Mouse (Mus musculus): ENCODE results near the gene BC049352.

The BC049352 gene

DNA sequence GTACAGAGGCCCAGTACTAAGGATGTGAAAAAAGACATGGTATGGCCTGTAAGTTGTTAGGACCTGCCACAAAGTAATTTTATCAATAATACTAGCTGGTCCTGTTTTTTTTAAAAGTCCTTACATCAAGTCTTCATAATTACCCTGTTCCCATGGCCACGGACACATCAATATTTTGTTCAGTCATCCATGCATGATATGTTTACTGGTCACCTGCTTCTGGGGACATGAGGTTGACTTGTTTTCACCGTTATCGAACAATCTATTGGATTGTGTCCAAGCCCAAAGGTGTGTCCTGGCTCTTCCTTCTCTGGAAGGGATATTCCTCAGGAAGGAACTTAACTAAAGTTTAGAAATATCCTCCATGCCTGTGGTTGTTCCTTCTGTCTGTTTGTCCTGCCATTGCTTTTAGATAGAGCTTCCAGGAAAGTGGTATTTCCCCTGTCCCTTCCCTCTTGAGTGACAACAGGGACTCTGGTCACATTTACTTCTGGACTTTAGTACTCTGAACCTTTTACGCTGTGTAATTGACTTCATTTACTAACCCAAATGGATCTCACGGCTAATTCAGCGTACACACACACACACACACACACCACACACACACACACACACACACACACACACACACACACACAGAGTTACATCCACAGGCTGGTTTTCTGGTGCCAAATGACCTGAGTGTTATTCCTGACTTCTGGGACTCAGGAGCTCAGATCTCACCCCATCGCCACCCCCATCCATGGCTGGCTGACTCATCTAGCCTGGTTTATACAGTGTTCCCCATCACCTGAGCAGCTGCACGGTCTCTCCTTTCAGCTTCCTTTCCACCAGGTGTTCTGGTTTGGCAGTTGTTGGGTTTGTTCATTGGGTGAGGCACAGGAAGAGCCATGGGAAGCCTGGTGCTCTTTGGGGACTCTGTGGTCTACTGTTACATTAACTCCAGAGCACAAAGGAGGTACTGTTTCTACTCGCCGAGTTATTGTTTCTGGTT, 7.1 kb downstream of the BC049352 start:
- in situ Hi-C loops (cut with MboI; ENCODE audit: unreplicated experiment in 2 of 2): no loop called here

DNA sequence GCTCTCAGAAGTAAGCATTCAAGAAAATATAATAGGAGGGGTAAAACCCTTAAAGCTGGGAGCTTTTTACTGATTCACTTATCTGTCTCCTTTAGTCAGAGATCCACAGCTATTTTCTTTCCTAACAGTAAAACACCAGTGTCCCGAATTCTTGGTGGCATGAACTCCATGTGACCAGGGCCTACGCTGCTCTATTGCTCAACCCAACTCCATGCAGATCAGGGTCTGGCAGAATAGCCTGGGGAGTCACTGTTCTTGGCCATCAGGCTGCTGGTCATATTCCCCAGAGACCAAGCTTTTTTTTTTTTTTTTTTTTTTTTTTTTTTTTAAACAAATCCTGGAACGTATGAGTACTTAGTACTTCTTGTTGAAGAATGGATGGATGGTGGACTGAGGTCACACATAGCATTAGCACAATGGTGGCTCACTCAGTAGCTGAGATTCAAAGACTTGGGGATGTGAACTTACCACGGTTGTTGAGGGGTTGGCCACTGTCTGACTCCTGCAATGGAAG, 7.9 kb downstream of the BC049352 start:
- in situ Hi-C loops (cut with MboI; ENCODE audit: unreplicated experiment in 2 of 2): no loop called here

DNA sequence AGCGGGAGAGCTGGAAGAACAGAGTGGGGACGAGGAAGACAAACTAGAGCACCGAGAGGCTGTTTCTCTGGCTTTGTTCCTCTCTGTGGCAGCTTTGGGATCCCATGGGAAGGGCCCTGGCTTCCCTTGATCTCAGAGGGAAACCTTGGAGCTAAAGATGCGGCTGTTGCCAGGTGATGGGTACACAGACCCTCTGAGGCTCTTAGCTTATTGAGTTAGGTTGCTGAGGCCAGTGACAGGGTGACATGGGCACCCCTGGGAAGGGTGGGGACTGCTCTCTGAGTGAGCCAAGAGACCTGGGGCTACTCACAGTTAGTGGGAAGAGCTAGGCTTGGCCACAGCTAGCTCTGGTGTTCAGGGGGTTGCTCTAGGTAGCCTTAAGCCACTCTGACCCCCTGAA, 13.7 kb downstream of the BC049352 start:
- in situ Hi-C loops (cut with MboI; ENCODE audit: unreplicated experiment in 2 of 2): no loop called here

DNA sequence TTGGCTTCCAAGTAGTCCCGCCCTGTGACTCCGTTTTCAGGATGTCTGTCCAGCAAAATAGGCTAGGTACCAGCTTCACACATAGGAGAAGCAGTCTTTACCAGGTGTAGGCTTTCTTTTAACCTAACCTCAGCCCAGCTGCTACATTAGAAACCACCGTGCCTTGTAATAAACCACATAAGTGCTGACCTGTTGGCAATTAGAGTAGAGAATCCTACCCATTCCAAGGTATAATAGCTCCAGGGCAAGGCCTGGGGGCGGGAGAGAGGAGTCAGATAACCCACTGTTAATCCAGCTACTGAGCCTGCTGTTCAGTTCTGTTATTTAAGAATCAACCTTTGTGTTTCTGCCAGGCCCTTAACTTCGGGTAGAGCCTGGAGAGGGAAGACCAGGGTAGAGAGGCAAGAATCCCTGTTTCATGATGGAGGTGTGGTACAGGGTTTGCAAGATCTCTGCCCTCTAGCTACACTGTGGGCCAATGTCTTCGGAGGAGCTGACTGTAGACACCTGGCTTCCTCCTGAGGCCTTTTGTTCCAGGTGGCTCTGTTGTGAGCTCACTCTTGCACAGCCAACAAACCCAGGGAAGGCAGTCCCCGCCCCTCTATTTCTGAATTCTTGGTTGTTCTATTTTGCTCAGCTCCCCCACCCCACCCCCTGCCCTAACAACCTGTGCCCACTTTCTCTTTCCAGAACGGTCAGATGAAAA, 14.5 kb downstream of the BC049352 start:
- in situ Hi-C loops (cut with MboI; ENCODE audit: unreplicated experiment in 2 of 2): no loop called here

DNA sequence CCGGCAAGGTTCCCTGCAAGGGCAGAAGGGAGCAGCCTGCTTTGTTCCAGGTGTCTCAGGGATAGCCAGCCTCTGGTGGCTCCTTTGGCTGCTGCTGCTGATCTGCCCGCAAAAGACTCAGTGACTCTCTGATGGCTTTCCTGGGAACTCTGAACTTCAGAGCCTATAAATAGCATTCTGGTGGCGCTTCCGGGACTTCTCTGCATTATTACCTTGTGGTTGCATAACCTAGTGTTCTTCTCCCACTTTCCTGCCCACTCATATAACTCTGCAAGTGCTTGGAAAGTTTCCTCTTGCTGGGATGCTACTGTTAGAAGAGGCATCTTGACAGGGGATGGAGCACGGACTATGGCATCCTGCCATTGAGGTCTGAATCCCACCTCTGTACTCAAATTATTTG, 15.7 kb downstream of the BC049352 start:
- in situ Hi-C loops (cut with MboI; ENCODE audit: unreplicated experiment in 2 of 2): no loop called here

DNA sequence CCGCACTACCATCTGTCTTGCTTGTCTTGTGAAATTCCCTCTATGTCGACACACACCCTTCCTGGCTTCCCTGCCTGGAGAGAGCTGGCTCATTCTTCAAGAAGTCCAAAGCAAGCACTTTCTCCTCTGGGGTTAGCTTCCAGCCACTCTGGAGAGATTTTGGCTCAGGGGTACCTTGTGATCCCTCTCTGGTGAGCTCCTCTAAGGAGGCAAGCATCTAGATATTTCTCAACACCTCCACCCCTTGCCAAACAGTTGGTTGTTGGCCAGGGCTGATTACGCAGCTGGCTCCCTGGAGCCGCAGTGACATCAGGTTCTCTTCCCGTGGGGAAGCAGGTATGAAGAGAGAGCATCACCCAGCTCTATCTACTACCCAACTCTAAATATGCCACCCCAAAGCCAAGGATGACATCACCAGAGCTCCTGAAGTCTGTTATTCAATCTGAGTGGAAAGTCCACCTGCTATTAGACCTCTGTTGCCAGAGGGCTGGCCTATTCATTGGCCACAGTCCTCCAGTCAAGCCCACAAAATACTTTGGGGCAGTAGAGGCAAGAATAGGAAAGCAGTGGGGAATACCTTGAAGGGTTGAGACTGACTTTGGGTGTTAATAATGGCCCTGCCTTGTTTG, 19.6 kb downstream of the BC049352 start:
- in situ Hi-C loops (cut with MboI; ENCODE audit: unreplicated experiment in 2 of 2): loop anchor here in 1 of 2 experiments (25.0 kb wide), 1 partner anchor 561 kb away; no protein-coding TSS in a partner anchor

DNA sequence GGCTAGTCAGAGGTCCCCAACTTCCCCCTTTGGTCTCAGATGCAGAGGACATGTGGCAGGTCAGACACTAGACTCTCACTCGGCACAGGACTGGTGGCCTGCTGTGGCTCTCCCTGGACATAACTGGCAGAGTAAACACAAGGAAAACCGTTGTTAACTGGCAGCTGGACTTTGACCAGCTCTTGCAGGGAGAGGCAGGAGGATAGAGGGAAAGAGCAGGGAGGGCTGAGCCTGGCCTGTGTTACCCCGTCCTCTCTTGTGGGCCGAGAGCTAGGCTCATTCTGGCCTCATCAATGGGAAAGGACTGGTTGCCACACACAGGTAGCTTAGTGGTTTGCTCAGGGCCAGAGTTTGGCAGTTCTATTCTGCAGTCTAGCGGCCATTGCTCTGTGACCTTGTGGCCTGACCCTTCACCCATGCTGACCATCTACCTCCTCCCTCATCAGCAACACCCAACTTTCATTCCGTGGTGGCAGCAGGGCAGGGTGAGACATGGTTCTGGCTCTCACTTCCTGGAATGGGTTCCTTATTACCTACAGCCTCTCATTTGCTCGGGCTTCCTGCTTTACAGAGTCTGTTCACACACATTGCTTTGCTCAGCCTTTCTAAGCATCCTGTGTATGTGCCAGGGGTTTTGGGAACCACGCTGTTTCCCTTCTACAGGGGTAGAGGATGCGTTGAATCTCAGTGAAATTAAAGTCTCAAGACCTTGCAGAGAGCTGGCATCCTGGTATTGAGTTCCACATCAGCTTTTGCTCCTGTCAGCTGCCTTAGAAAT, 20.4 kb downstream of the BC049352 start:
- in situ Hi-C loops (cut with MboI; ENCODE audit: unreplicated experiment in 2 of 2): loop anchor here in 1 of 2 experiments (25.0 kb wide), 1 partner anchor 560 kb away; no protein-coding TSS in a partner anchor

DNA sequence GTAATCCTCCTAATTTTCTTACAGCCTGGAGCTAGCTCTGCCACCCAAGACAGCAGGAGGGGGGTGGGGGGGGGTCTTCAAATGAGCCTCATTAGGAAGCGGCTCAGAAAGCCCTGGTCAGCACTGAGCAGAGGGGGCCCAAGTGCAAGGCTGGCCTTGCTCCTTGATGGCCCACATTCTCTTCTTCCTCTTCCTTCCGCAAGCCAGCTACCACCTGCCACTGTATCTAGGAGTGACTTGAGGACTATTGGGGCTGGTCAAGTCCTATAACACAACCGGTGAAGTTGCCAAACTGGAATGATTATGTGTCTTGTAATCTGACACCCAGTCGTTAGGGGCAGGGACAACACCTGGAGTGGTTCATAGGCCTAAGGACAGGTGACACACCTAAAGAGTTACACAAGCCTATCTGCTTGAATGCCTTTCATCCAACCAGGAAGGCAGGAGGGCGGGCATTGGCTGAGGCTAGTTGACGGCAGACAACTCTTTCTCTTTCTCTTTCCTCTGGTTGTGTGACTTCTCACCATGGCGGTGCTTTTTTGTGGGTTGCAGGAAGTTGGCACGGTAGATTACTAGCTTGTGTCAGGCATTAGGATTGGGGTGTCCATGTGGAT, 22.1 kb downstream of the BC049352 start, which contains the start of gene Tmprss4:
TSS of gene Tmprss4 (minus strand) at position 296 of the 614 bp plus-strand sequence.
- in situ Hi-C loops (cut with MboI; ENCODE audit: unreplicated experiment in 2 of 2): loop anchor here in 1 of 2 experiments (25.0 kb wide), 1 partner anchor 558 kb away; no protein-coding TSS in a partner anchor

DNA sequence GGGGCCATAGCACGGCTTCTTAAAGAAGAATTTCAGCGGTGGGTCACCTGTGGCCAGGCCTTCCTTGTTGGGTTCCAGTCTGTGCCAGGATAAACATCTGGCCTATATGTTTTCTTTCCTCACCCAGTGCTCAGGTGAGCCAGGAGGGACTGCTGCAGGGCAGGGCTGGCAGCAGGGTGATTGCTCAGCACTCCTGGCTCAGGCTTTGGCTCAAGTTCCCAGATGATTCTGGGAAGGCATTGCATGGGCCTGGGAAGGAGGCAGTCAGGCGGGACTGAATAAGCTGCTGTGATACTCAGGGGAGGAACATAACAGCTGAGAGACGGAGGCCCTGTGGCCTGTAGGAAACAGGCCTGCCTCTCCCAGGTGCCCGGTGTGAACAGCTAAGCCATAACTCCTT, 23.3 kb downstream of the BC049352 start:
- in situ Hi-C loops (cut with MboI; ENCODE audit: unreplicated experiment in 2 of 2): loop anchor here in 1 of 2 experiments (25.0 kb wide), 1 partner anchor 557 kb away; no protein-coding TSS in a partner anchor

DNA sequence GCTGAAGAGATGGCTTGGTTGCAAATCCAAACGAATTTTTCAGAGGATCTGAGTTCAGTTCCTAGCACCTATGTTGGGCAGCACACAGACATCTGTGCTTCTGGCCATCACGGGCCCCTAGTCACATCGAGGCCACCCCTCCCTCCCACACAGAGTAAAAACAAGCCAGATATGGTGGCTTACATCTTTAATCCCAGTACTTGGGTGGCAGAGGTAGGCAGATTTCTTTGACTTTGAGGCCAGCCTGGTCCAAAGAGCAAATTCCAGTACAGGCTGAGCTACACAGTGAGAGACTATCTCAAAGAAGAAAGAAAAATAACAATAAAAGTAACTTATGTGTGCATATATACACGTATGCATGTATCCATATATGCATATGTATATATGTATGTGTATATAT, 24.3 kb downstream of the BC049352 start:
- in situ Hi-C loops (cut with MboI; ENCODE audit: unreplicated experiment in 2 of 2): loop anchor here in 1 of 2 experiments (25.0 kb wide), 1 partner anchor 556 kb away; no protein-coding TSS in a partner anchor

DNA sequence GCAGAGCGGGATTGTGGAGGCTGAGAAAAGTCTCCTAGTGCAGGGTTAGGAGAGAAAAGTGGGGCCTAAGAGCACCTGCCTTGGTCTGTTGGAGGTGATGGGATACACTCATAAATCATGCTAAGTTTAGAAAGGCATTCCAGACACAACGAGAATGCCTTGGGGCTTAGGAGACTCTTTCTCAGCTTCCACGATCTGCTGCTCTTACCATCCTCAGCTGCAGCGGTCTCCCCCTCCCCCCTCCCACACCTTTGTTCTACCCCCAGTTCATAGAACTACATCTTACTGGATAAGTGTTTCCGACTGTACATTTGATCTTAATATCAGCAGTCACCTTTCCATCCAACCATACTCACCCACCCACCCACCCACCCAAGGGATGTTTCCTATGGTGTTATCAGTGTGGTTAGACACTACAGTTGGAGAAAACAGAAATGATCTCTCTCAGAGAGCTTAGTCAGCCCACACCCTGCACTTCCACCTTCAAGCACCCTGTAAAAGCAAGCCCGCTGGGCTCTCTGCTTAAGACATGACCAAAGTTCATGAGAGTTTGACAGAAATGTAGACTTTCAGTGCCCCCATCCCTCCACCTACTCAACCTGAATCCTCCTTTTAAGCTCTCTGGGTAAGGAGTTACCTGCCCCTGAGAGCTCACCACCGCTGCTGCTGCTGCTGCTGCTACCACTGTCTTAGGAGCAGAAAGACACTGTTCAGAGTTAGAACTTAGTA, 25.4 kb downstream of the BC049352 start:
- in situ Hi-C loops (cut with MboI; ENCODE audit: unreplicated experiment in 2 of 2): loop anchor here in 1 of 2 experiments (25.0 kb wide), 1 partner anchor 555 kb away; no protein-coding TSS in a partner anchor

DNA sequence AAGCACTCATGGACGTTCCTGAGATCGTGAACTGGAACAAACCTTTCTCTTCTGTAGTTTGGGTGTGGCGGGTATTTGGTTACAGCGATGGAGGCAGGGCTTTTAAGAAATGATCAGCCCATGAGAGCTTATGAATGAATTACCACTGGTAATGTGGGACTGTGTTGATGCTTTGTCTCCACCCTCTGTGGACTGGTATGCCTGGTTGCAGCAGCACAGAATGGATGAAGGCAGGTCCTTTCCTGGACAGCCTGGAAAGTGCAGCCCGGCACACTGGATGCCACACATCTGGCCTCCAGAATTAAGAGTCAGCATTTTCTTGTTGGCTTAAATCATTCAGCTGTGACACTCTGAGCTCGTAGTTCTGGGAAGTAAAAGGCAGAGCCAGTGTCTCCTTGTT, 30.2 kb downstream of the BC049352 start:
- in situ Hi-C loops (cut with MboI; ENCODE audit: unreplicated experiment in 2 of 2): loop anchor here in 1 of 2 experiments (25.0 kb wide), 1 partner anchor 550 kb away; no protein-coding TSS in a partner anchor

DNA sequence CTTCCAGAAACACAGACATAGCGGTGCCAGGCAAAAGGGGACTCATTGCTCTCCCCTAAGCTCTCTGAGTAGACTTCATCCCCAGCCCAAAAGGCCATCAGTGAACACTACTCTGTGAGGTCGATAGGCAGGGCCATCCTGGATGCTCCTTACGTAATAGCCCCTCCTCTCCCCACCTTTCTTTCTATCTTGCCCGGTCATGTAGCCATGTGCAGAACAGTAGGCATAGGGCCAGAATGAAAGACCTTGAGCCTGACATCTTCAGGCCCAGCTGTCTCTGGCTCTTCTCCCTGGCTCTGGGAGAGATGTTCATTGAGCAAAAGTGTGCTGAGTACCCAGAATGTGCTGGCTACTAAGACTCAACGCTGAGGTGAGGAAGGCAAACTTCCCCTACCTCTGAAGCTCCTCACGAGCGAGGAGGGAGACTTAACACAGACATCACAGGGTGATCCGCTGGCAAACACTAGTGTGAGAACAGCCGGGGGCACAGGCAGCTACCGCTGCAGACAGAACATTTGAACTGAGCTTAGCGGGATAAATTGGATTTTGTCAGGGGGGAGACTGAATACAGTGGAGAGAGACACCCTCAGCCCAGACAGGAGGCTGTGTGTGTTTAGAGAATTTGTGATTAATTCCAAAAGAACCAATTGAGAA, 33.8 kb downstream of the BC049352 start:
- in situ Hi-C loops (cut with MboI; ENCODE audit: unreplicated experiment in 2 of 2): loop anchor here in 1 of 2 experiments (25.0 kb wide), 1 partner anchor 547 kb away; no protein-coding TSS in a partner anchor

DNA sequence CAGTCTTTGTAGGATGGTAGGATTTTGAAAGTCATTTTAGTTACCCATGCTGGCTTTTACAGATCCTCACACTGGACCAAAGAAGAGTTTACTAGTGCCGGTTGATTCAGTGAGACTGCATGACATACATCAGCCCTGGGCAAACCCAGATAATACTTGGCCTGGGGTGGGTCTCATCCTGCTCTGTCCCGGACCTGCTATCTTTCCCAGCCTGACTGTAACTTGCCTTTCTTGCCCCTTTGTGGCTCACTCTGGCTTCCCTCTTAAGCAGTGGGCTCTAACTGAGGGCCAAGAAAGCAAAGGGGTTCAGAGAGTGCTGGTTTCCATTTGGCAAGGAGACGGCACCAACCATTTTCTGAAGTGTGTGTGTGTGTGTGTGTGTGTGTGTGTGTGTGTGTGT, 37.8 kb downstream of the BC049352 start:
- in situ Hi-C loops (cut with MboI; ENCODE audit: unreplicated experiment in 2 of 2): loop anchor here (5.0 to 25.0 kb wide), 6 partner anchors 48 to 543 kb away; partner anchors contain the start of gene Il10ra (in 1 of the 2)

DNA sequence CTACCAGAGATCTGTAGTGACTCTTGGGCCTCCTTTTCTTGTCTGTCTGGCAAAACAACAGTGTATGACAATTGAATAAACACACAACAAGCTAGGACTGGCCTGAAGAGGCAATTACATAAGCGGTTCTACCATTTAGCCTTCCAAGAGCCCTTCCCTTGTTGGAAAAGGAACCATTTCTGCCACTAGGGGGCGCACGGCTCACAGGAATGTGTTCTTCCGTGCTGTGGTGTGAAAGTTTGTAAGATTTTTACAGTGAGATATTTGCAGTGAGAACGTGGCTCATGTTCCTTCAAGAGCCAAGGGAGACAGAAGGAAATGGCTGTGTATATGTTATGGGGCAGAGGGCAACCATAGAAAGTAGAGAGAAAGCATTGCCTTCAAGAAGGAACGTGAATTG, 39.8 kb downstream of the BC049352 start:
- in situ Hi-C loops (cut with MboI; ENCODE audit: unreplicated experiment in 2 of 2): loop anchor here (5.0 to 25.0 kb wide), 6 partner anchors 46 to 541 kb away; partner anchors contain the start of gene Il10ra (in 1 of the 2)

DNA sequence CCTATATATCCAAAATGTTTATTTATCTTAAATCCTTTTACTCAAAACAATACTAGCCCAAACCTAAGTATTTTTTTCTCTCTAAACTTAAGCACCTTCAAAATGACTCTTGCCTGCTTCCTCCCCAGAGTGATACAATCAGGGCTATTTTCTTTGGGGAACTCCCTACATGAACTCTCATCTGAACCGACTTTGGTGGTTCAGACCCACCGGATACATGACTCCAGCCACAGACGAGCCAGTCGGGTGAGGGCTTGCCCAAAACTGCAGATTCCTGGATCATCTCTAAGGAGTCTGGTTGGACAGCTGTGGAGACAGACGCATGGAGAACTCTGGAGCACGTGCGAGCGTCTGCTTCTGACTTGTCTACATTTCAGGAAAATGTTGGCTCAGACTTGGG, 47.6 kb downstream of the BC049352 start:
- in situ Hi-C loops (cut with MboI; ENCODE audit: unreplicated experiment in 2 of 2): no loop called here

DNA sequence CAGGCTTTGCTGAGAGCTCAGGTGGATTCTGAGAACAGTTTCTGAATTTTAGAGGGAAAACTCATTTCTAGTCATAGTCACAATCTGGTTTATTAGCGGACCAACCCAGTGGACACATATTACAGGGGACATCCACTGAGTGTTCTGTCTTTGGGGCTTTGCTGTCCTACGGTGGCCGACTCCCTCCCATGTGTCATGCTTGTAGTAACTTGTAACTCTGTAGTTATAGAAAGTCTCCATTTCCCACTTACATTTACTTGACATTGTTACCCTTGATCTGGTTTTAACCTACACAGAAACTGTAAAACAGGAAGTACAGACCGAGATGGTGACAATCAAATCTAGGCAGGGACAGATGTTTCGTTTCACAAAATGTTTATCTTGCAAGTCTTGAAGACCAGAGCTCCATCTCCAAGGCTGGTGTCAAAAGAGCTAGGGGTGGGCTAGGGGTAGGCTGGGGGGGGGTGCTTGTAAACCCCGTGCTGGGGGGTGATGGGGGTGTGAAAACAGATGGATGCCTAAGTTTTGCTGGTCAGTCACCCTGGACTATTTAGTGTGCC, 53.9 kb downstream of the BC049352 start:
- in situ Hi-C loops (cut with MboI; ENCODE audit: unreplicated experiment in 2 of 2): no loop called here
